Mouse (Mus musculus) liver, embryonic 16.5 days (tissue): Measurements from ENCODE around the gene Amz2. TPM values are rescaled to one million over a fixed set of nuclear protein-coding genes. Genes with fewer than 3 reads are reported as not detected.

Experiments used
- microRNA-seq: library from miRNA; unstranded; fragments of <30 nt; microRNA quantifications from one replicate; pipeline ENCODE4, GENCODE M21; 2016
- polyA plus RNA-seq: library from polyadenylated mRNA; unstranded; fragments of >200 nt; fragmentation: Nextera tagmentation; extraction: Ambion mirVana; gene quantifications from 2 replicates; pipeline ENCODE4 v1.2.1, GENCODE M21; 2015

The Amz2 gene
- polyA plus RNA-seq, 1 experiment from 2014 or later = 11.4 TPM

Small RNA genes within 50 kb of the gene (microRNA-seq; reads per million reads assigned to microRNA genes)
- gene Gm25540 = not detected

Other genes starting within 250 kb of the Amz2 start
- 0.02 and 0.13 TPM in 2 replicates for gene Rgs9, start 127.8 kb upstream of the Amz2 start, polyA plus RNA-seq
- 14.1 and 15.6 TPM in 2 replicates for gene Gna13, start 63.1 kb upstream of the Amz2 start, polyA plus RNA-seq
- gene 9930022D16Rik, start 12.0 kb upstream of the Amz2 start, polyA plus RNA-seq = not detected in 2 replicates
- gene Arsg, start 47.4 kb downstream of the Amz2 start, polyA plus RNA-seq = 3.2 and 3.8 TPM in 2 replicates
- 32.0 and 33.4 TPM in 2 replicates for gene Slc16a6, start 47.7 kb downstream of the Amz2 start, polyA plus RNA-seq
- 23.6 and 24.0 TPM in 2 replicates for gene Wipi1, start 186.0 kb downstream of the Amz2 start, polyA plus RNA-seq
- gene Prkar1a, start 223.5 kb downstream of the Amz2 start, polyA plus RNA-seq = 109 and 112 TPM in 2 replicates